Mouse (Mus musculus): ENCODE results near the gene Twist1. TPM values are rescaled to one million over a fixed set of nuclear protein-coding genes. Genes with fewer than 3 reads are reported as not detected.

Twist1 gene
- polyA plus RNA-seq, 1 experiment from 2014 or later = 0.31 TPM

GRCm38 (mm10) chr12:33959206-33959605 lies 1.7 kb downstream of the Twist1 start:
- DNase-seq = no peak
- H3K27me3 ChIP-seq = peaks cover 94% of the 10 kb centered on the region
- H3K36me3 ChIP-seq = no peaks in the 10 kb centered on the region
- ATAC-seq (ENCODE audit: low read depth) = no peak
- H3K27ac ChIP-seq = no peak overlapping the region
- H3K9ac ChIP-seq = no peak overlapping the region
- H3K4me2 ChIP-seq = no peak overlapping the region
- no peak overlapping the region; the same call in 1 of the 2 replicates for H3K4me3 ChIP-seq (replicated peaks)
- H3K4me1 ChIP-seq (replicated peaks) = peaks cover 11% of the 10 kb centered on the region; the same call in 1 of the 2 replicates
- H3K9me3 ChIP-seq (replicated peaks) = no peaks in the 10 kb centered on the region
- WGBS (ENCODE audit: insufficient replicate concordance) = 9% methylated on average over 6 of the region's 6 CpGs

- H3K4me1 ChIP-seq (replicated peaks) = peaks cover 11% of the 10 kb centered on the region; the same call in 1 of the 2 replicates
- no peak overlapping the region for H3K4me3 ChIP-seq (replicated peaks)
- H3K9ac ChIP-seq = no peak overlapping the region
- ATAC-seq (ENCODE audit: low read depth) (no peak), DNase-seq (no peak)
- H3K27me3 ChIP-seq = peaks cover 94% of the 10 kb centered on the region
- H3K9me3 ChIP-seq (replicated peaks) = no peaks in the 10 kb centered on the region
- H3K36me3 ChIP-seq = no peaks in the 10 kb centered on the region
- H3K4me2 ChIP-seq = no peak overlapping the region
- H3K27ac ChIP-seq = no peak overlapping the region
- WGBS (ENCODE audit: insufficient replicate concordance) = 29% methylated on average over 3 of the region's 3 CpGs
Measured at GRCm38 (mm10) chr12:33959846-33960245, 2.4 kb downstream of the Twist1 start.

GRCm38 (mm10) chr12:33961013-33961412 lies 3.5 kb downstream of the Twist1 start:
- DNase-seq (no peak), ATAC-seq (ENCODE audit: low read depth) (no peak)
- no peak overlapping the region for H3K4me2 ChIP-seq
- no peak overlapping the region for H3K4me3 ChIP-seq (replicated peaks)
- no peaks in the 10 kb centered on the region for H3K36me3 ChIP-seq
- H3K27ac ChIP-seq = no peak overlapping the region
- H3K27me3 ChIP-seq = peaks cover 93% of the 10 kb centered on the region
- peaks cover 11% of the 10 kb centered on the region; the same call in 1 of the 2 replicates for H3K4me1 ChIP-seq (replicated peaks)
- no peaks in the 10 kb centered on the region for H3K9me3 ChIP-seq (replicated peaks)
- H3K9ac ChIP-seq = no peak overlapping the region
- WGBS (ENCODE audit: insufficient replicate concordance) = 38% methylated on average over 5 of the region's 5 CpGs

DNA sequence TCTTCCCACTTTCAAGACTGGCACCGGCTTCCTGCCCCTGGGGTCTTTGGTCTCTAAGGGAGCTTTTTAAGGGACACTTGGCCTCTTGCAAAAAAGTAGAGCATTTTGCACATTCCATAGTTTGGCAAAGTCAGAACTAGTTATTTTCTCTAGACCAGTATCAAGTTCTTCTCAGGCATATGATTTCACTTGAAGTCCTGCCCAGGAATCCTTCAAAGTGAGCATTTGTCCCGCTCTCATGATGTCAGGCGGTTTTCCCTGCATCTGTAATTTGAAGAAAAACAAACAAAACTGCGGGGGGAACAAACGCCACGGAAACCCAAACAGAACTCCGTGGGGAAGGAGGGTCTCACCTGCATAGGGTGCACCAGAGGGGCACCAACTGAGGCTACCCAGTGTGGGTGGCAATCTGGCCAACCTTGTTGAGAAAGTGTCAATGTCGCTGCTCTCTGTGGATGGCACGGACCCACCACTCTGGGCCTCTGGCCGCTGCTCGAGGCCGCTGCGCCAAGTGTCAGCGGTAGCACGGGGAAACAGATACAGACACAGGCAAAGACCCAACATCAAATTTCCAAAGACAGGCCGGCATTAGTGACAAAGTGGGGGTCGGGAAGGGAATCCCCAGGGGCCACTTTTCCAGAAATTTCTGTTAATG lies 4.8 kb downstream of the Twist1 start:
- WGBS (ENCODE audit: insufficient replicate concordance) = 30% methylated on average over 17 of the region's 17 CpGs
- H3K4me2 ChIP-seq = no peak overlapping the region
- no peaks in the 10 kb centered on the region for H3K9me3 ChIP-seq (replicated peaks)
- no peaks in the 10 kb centered on the region for H3K36me3 ChIP-seq
- peaks cover 7% of the 10 kb centered on the region; the same call in 1 of the 2 replicates for H3K4me1 ChIP-seq (replicated peaks)
- H3K9ac ChIP-seq = no peak overlapping the region
- no peak overlapping the region for H3K4me3 ChIP-seq (replicated peaks)
- ATAC-seq (ENCODE audit: low read depth) (no peak), DNase-seq (no peak)
- H3K27ac ChIP-seq = no peak overlapping the region
- H3K27me3 ChIP-seq = peaks cover 93% of the 10 kb centered on the region

DNA sequence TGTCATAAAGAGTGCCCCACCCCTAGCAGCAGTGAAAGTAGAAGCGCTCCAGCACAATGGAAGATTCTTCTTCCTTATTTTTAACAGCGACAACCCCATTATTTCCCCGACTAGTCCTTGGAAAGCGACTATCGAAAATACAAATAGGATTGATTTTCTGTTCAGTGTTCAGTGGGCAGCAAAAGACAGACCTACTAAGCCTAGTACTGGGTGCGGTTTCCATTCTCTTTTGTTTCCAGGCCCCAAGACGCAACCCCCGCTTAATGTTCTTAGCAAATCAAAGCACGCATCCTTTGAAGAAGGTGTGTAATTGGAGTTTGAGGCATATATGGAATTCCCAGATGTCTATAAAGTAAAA lies 5.3 kb downstream of the Twist1 start:
- H3K4me3 ChIP-seq (replicated peaks) = no peak overlapping the region
- H3K27me3 ChIP-seq = peaks cover 93% of the 10 kb centered on the region
- no peaks in the 10 kb centered on the region for H3K36me3 ChIP-seq
- no peak overlapping the region for H3K9ac ChIP-seq
- no peak overlapping the region for H3K4me2 ChIP-seq
- H3K9me3 ChIP-seq (replicated peaks) = no peaks in the 10 kb centered on the region
- H3K4me1 ChIP-seq (replicated peaks) = peaks cover 6% of the 10 kb centered on the region; the same call in 1 of the 2 replicates
- ATAC-seq (ENCODE audit: low read depth) (no peak), DNase-seq (no peak)
- WGBS (ENCODE audit: insufficient replicate concordance) = 39% methylated on average over 9 of the region's 9 CpGs
- no peak overlapping the region for H3K27ac ChIP-seq

DNA sequence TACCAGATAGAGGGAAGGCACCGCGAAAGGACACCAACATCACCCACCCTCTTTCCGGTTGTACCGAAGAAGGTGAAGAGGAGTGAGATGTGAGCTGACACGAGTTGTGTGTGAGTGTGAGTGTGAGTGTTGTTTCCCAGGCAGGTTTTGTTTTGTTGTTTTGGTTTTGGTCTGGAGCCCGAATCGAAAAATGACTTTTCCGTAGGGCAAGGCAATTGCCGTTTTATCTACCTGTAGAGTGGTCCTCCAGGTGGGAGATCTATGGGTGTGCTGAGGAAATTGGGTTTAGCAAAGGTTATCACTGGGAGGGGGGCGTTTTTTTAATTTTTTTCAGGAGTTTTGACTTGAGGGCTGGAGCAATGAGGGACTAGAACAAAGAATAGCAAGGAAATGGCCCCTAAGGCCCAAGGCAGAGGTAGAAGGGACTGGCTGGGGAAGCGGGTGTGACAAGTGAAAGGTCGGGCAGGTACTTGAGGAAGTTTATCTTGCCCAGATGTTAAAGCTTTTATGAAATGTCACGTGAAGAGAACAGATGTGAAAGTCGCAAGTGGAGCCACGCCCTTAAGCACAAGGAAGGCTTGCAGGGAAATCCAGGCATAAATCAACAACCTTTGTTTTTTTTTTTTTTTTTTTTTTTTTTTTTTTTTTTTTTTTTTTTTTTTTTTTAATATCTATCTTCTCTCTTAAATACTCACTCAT lies 6.3 kb downstream of the Twist1 start:
- DNase-seq (no peak), ATAC-seq (ENCODE audit: low read depth) (no peak)
- Histone ChIP-seq H3K9ac (no peak overlapping the region), H3K36me3 (no peaks in the 10 kb centered on the region), H3K4me1 (replicated peaks) (no peaks in the 10 kb centered on the region), H3K4me2 (no peak overlapping the region), H3K9me3 (replicated peaks) (no peaks in the 10 kb centered on the region), H3K27ac (no peak overlapping the region), H3K4me3 (replicated peaks) (no peak overlapping the region), H3K27me3 (peaks cover 93% of the 10 kb centered on the region)
- WGBS (ENCODE audit: insufficient replicate concordance) = 22% methylated on average over 15 of the region's 15 CpGs

DNA sequence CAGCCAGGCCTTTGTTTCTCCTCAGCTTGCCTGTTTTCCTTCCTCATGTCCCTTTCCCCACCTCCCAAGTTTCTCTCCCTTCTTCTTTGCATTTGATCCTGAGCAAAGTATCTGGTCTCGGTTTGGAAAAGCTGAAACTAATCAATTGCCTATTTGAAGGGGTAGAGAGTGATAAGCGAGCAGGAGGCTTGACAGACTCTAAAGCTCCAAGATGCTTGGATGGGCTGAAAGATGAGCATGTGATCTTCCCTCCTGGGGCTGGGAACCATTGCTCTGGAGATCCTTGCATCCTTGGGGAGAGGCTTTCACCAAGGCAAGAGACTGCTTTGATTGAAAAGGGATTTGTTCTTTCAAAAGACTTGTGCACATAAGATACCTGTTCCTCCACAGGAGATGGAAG lies 7.0 kb downstream of the Twist1 start:
- Histone ChIP-seq H3K4me2 (no peak overlapping the region), H3K27ac (no peak overlapping the region), H3K4me1 (replicated peaks) (no peaks in the 10 kb centered on the region), H3K36me3 (no peaks in the 10 kb centered on the region), H3K9me3 (replicated peaks) (no peaks in the 10 kb centered on the region), H3K4me3 (replicated peaks) (no peak overlapping the region), H3K9ac (no peak overlapping the region), H3K27me3 (peaks cover 93% of the 10 kb centered on the region)
- no peak for DNase-seq
- no peak for ATAC-seq (ENCODE audit: low read depth)
- WGBS (ENCODE audit: insufficient replicate concordance) = 24% methylated on average over 2 of the region's 2 CpGs

- Histone ChIP-seq H3K4me3 (replicated peaks) (no peak overlapping the region), H3K4me1 (replicated peaks) (no peaks in the 10 kb centered on the region), H3K36me3 (no peaks in the 10 kb centered on the region), H3K27me3 (peaks cover 92% of the 10 kb centered on the region), H3K9me3 (replicated peaks) (no peaks in the 10 kb centered on the region), H3K9ac (no peak overlapping the region), H3K27ac (no peak overlapping the region), H3K4me2 (no peak overlapping the region)
- WGBS (ENCODE audit: insufficient replicate concordance) = 9% methylated on average over 5 of the region's 5 CpGs
- ATAC-seq (ENCODE audit: low read depth) = no peak
- DNase-seq = no peak
Measured at GRCm38 (mm10) chr12:33965661-33966360, 8.3 kb downstream of the Twist1 start.

DNA sequence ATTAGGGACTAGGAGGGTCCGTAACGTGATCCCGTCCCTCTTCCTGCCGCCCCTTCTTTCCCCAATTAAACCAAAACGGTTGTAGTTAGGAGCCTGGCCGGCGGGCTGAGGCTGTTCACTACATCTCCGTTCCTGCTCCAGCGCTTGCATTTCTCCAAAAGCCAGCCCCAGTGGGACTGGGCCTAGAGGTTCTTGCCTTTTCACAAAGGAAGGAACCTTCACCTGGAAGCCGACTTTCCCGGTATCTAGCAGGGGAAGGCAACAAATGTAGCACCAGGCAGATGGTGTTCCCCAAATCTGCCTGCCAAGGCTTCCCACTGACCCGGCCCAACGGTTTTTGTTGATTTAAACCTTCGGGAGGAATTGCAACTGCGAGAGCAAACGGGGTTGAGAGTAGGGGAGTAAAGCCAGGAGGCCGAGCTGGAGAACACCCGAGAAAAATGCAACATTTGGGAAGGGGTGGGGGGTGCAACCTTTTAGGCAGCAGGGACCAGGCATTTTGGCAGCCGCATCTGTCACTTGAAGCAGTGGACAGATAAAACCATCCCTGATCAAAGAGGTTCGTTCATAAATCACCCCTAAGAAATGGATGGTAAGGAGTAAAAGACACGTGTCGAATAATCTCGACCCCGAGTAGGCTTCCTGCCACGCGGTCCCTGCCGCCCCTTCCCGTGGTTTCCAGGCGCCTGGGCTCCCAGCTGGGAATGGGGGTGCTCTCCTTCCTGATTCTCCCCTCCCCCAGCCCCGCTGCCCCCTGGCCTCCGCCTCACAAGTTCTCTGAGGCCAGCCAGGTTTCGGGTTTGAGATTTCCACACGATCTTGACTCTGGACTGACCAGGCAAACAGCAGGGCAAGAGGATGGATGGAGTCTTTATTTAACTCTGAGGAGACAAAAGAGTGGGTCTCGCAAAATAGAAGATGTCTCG lies 9.3 kb downstream of the Twist1 start:
- H3K4me1 ChIP-seq (replicated peaks) = no peaks in the 10 kb centered on the region
- H3K9me3 ChIP-seq (replicated peaks) = no peaks in the 10 kb centered on the region
- peaks cover 90% of the 10 kb centered on the region for H3K27me3 ChIP-seq
- H3K4me2 ChIP-seq = peak overlapping the region; percentile 2; the same call in 1 of the 2 replicates
- no peaks in the 10 kb centered on the region for H3K36me3 ChIP-seq
- H3K27ac ChIP-seq = no peak overlapping the region
- H3K4me3 ChIP-seq (replicated peaks) = no peak overlapping the region
- ATAC-seq (ENCODE audit: low read depth) (no peak), DNase-seq (no peak)
- H3K9ac ChIP-seq = no peak overlapping the region
- WGBS (ENCODE audit: insufficient replicate concordance) = 2% methylated on average over 35 of the region's 35 CpGs

GRCm38 (mm10) chr12:33967514-33967913 lies 10.0 kb downstream of the Twist1 start:
- Histone ChIP-seq H3K27ac (no peak overlapping the region), H3K9me3 (replicated peaks) (no peaks in the 10 kb centered on the region), H3K4me3 (replicated peaks) (no peak overlapping the region), H3K4me2 (peak overlapping the region; percentile 2; the same call in 1 of the 2 replicates), H3K36me3 (no peaks in the 10 kb centered on the region), H3K27me3 (peaks cover 82% of the 10 kb centered on the region), H3K9ac (no peak overlapping the region), H3K4me1 (replicated peaks) (no peaks in the 10 kb centered on the region)
- ATAC-seq (ENCODE audit: low read depth) (no peak), DNase-seq (no peak)
- 2% methylated on average over 21 of the region's 21 CpGs for WGBS (ENCODE audit: insufficient replicate concordance)

All from liver, embryonic 13.5 days (tissue).